Mouse (Mus musculus) intestine, postnatal 0 days (tissue): ENCODE data around the gene Chn2. TPM values are rescaled to one million over a fixed set of nuclear protein-coding genes. Genes with fewer than 3 reads are reported as not detected.

Source experiments
- ATAC-seq: fragments of 200-750 bp; cut with Nextera tagmentation; 2 replicates; pipeline ENCODE4 v1.8.0; 2017; ENCODE audit warnings: mild to moderate bottlenecking, moderate TSS enrichment, moderate library complexity
- H3K27ac ChIP-seq: fragments of 300-500 bp; sonication (generic); 2 replicates; pipeline ENCODE4 v1.5.1; 2014; ENCODE audit warnings: mild to moderate bottlenecking, low read depth, low read length, moderate library complexity
- H3K27me3 ChIP-seq: fragments of 300-500 bp; sonication (generic); replicated peaks from 2 replicates; pipeline ENCODE4 v1.6.1; 2014; ENCODE audit warnings: low read length, mixed read lengths; ENCODE audit not compliant: control insufficient read depth, insufficient read depth
- H3K36me3 ChIP-seq: fragments of 300-500 bp; sonication (generic); 2 replicates; pipeline ENCODE4 v1.6.1; 2014; ENCODE audit warnings: mild to moderate bottlenecking, moderate library complexity; ENCODE audit not compliant: control insufficient read depth, insufficient read depth
- H3K4me1 ChIP-seq: fragments of 300-500 bp; sonication (generic); replicated peaks from 2 replicates; pipeline ENCODE4 v1.6.1; 2014; ENCODE audit warnings: antibody characterized with exemption, low read length, mixed read lengths; ENCODE audit not compliant: control insufficient read depth, insufficient read depth
- H3K4me2 ChIP-seq: fragments of 300-500 bp; sonication (generic); replicated peaks from 2 replicates; pipeline ENCODE4 v1.6.1; 2014; ENCODE audit warnings: low read depth, mild to moderate bottlenecking, moderate library complexity
- H3K4me3 ChIP-seq: fragments of 300-500 bp; sonication (generic); 2 replicates; pipeline ENCODE4 v1.5.1; 2014; ENCODE audit warnings: low read depth, low read length
- H3K9ac ChIP-seq: fragments of 300-500 bp; sonication (generic); 2 replicates; pipeline ENCODE4 v1.6.1; 2014; ENCODE audit warnings: mild to moderate bottlenecking, low read depth, low read length
- H3K9me3 ChIP-seq: fragments of 300-500 bp; sonication (generic); 2 replicates; pipeline ENCODE4 v1.6.1; 2016; ENCODE audit warnings: mixed run types; ENCODE audit not compliant: control insufficient read depth
- CTCF ChIP-seq: sonication (generic); IDR thresholded peaks from 2 replicates; pipeline ENCODE4 v1.5.1; 2016; ENCODE audit warnings: low read depth, mild to moderate bottlenecking, control low read depth, antibody characterized with exemption, moderate library complexity
- WGBS: fragments of 180-500 bp; shearing (Covaris S2); extraction: QIAGEN DNeasy Blood & Tissue Kit; methylation state at CpG from one replicate; pipeline ENCODE4 v1.1.7; 2014; 5-methylcytosine and 5-hydroxymethylcytosine counted together
- polyA plus RNA-seq: library from polyadenylated mRNA; unstranded; fragments of >200 nt; fragmentation: Nextera tagmentation; extraction: Ambion mirVana; gene quantifications from 2 replicates; pipeline ENCODE4 v1.2.1, GENCODE M21; 2015

Chn2 gene
- polyA plus RNA-seq, 1 experiment from 2014 or later = 19.6 TPM

- no peak for TF ChIP-seq CTCF
- WGBS = 77% methylated on average over 7 of the region's 7 CpGs
- no peaks in the 10 kb centered on the region for H3K9me3 ChIP-seq
- H3K27me3 ChIP-seq = no peaks in the 10 kb centered on the region
- H3K4me1 ChIP-seq = no peaks in the 10 kb centered on the region
- no peak overlapping the region for H3K4me3 ChIP-seq
- no peak overlapping the region for H3K4me2 ChIP-seq
- H3K27ac ChIP-seq = no peak overlapping the region
- H3K36me3 ChIP-seq = no peaks in the 10 kb centered on the region
- no peak for ATAC-seq
- H3K9ac ChIP-seq = no peak overlapping the region
These were observed 225.2 kb downstream of the Chn2 start for GRCm38 (mm10) chr6:54264537-54264936.

- 97% methylated on average over 6 of the region's 6 CpGs for WGBS
- Histone ChIP-seq H3K4me3 (no peak overlapping the region), H3K27ac (no peak overlapping the region), H3K9me3 (no peaks in the 10 kb centered on the region), H3K27me3 (no peaks in the 10 kb centered on the region), H3K9ac (no peak overlapping the region), H3K4me2 (no peak overlapping the region), H3K36me3 (no peaks in the 10 kb centered on the region), H3K4me1 (no peaks in the 10 kb centered on the region)
- no peak for ATAC-seq
- TF ChIP-seq CTCF = no peak
These were observed 226.0 kb downstream of the Chn2 start for GRCm38 (mm10) chr6:54265384-54265783.

- Histone ChIP-seq H3K4me3 (no peak overlapping the region), H3K4me1 (no peaks in the 10 kb centered on the region), H3K36me3 (no peaks in the 10 kb centered on the region), H3K27ac (no peak overlapping the region), H3K9ac (no peak overlapping the region), H3K4me2 (no peak overlapping the region), H3K9me3 (no peaks in the 10 kb centered on the region), H3K27me3 (no peaks in the 10 kb centered on the region)
- 67% methylated on average over 14 of the region's 14 CpGs for WGBS
- no peak for TF ChIP-seq CTCF
- no peak for ATAC-seq
These were observed 233.4 kb downstream of the Chn2 start for GRCm38 (mm10) chr6:54272556-54273378.

GRCm38 (mm10) chr6:54273379-54273730 lies 234.0 kb downstream of the Chn2 start:
- H3K4me2 ChIP-seq = no peak overlapping the region
- no peak for ATAC-seq
- TF ChIP-seq CTCF = no peak
- no peaks in the 10 kb centered on the region for H3K36me3 ChIP-seq
- H3K27me3 ChIP-seq = no peaks in the 10 kb centered on the region
- no peaks in the 10 kb centered on the region for H3K4me1 ChIP-seq
- H3K9me3 ChIP-seq = no peaks in the 10 kb centered on the region
- H3K4me3 ChIP-seq = no peak overlapping the region
- no peak overlapping the region for H3K27ac ChIP-seq
- 57% methylated on average over 6 of the region's 6 CpGs for WGBS
- no peak overlapping the region for H3K9ac ChIP-seq

GRCm38 (mm10) chr6:54277234-54277633 lies 237.9 kb downstream of the Chn2 start:
- TF ChIP-seq CTCF = no peak
- Histone ChIP-seq H3K36me3 (no peaks in the 10 kb centered on the region), H3K4me3 (no peak overlapping the region), H3K27ac (no peak overlapping the region), H3K9ac (no peak overlapping the region), H3K4me1 (no peaks in the 10 kb centered on the region), H3K4me2 (no peak overlapping the region), H3K27me3 (no peaks in the 10 kb centered on the region), H3K9me3 (no peaks in the 10 kb centered on the region)
- ATAC-seq = no peak
- 66% methylated on average over 4 of the region's 4 CpGs for WGBS

GRCm38 (mm10) chr6:54277828-54278227 lies 238.5 kb downstream of the Chn2 start:
- WGBS = 70% methylated on average over 5 of the region's 5 CpGs

GRCm38 (mm10) chr6:54278613-54279012 lies 239.3 kb downstream of the Chn2 start:
- Histone ChIP-seq H3K4me1 (no peaks in the 10 kb centered on the region), H3K27ac (no peak overlapping the region), H3K27me3 (no peaks in the 10 kb centered on the region), H3K9me3 (no peaks in the 10 kb centered on the region), H3K9ac (no peak overlapping the region), H3K4me3 (no peak overlapping the region), H3K36me3 (no peaks in the 10 kb centered on the region), H3K4me2 (no peak overlapping the region)
- 44% methylated on average over 2 of the region's 2 CpGs for WGBS
- no peak for TF ChIP-seq CTCF
- no peak for ATAC-seq

More at GRCm38 (mm10) chr6:54277828-54278227, 238.5 kb downstream of the Chn2 start:
- Histone ChIP-seq H3K36me3 (no peaks in the 10 kb centered on the region), H3K9ac (no peak overlapping the region), H3K27me3 (no peaks in the 10 kb centered on the region), H3K4me1 (no peaks in the 10 kb centered on the region), H3K4me2 (no peak overlapping the region), H3K4me3 (no peak overlapping the region), H3K9me3 (no peaks in the 10 kb centered on the region), H3K27ac (no peak overlapping the region)
- TF ChIP-seq CTCF = no peak
- ATAC-seq = no peak
